Mouse (Mus musculus): Measurements from ENCODE around the gene Esrrg.

Gene Esrrg

GRCm38 (mm10) chr1:187710434-187710948, 101.9 kb downstream of the Esrrg start:
- no peak for DNase-seq

- no peak for DNase-seq
Observed at GRCm38 (mm10) chr1:187721035-187721434, 112.4 kb downstream of the Esrrg start.

- no peak for DNase-seq
Observed at GRCm38 (mm10) chr1:187722016-187722415, 113.4 kb downstream of the Esrrg start.

- DNase-seq: no peak
Observed at GRCm38 (mm10) chr1:187724651-187725050, 116.1 kb downstream of the Esrrg start.

GRCm38 (mm10) chr1:187725351-187725750, 116.8 kb downstream of the Esrrg start:
- no peak for DNase-seq

- no peak for DNase-seq
Observed at GRCm38 (mm10) chr1:187731171-187731570, 122.6 kb downstream of the Esrrg start.

- DNase-seq: peak; percentile 15 to 28
Observed at GRCm38 (mm10) chr1:187736507-187736906, 127.9 kb downstream of the Esrrg start.

- DNase-seq: no peak
Observed at GRCm38 (mm10) chr1:187737296-187737695, 128.7 kb downstream of the Esrrg start.

GRCm38 (mm10) chr1:187740531-187740930, 131.9 kb downstream of the Esrrg start:
- DNase-seq: no peak

- no peak for DNase-seq
Observed at GRCm38 (mm10) chr1:187741306-187741705, 132.7 kb downstream of the Esrrg start.

- DNase-seq: no peak
Observed at GRCm38 (mm10) chr1:187742071-187742470, 133.5 kb downstream of the Esrrg start.

GRCm38 (mm10) chr1:187749294-187749693, 140.7 kb downstream of the Esrrg start:
- DNase-seq: no peak

GRCm38 (mm10) chr1:187749931-187750330, 141.3 kb downstream of the Esrrg start:
- DNase-seq: no peak

GRCm38 (mm10) chr1:187755528-187755927, 146.9 kb downstream of the Esrrg start:
- DNase-seq: no peak

- DNase-seq: no peak
Observed at GRCm38 (mm10) chr1:187757981-187758380, 149.4 kb downstream of the Esrrg start.

GRCm38 (mm10) chr1:187758546-187758945, 150.0 kb downstream of the Esrrg start:
- DNase-seq: no peak

GRCm38 (mm10) chr1:187759536-187759935, 150.9 kb downstream of the Esrrg start:
- DNase-seq: no peak

GRCm38 (mm10) chr1:187762641-187763450, 154.3 kb downstream of the Esrrg start:
- no peak for DNase-seq

- DNase-seq: no peak
Observed at GRCm38 (mm10) chr1:187763451-187763755, 154.8 kb downstream of the Esrrg start.

GRCm38 (mm10) chr1:187763821-187764220, 155.2 kb downstream of the Esrrg start:
- no peak for DNase-seq

- no peak for DNase-seq
Observed at GRCm38 (mm10) chr1:187765577-187765976, 157.0 kb downstream of the Esrrg start.

- no peak for DNase-seq
Observed at GRCm38 (mm10) chr1:187767355-187767754, 158.8 kb downstream of the Esrrg start.

- no peak for DNase-seq
Observed at GRCm38 (mm10) chr1:187770234-187770633, 161.6 kb downstream of the Esrrg start.

GRCm38 (mm10) chr1:187771067-187771466, 162.5 kb downstream of the Esrrg start:
- DNase-seq: no peak
